Mouse (Mus musculus): Measurements from ENCODE around the gene Slirp. TPM values are rescaled to one million over a fixed set of nuclear protein-coding genes. Genes with fewer than 3 reads are reported as not detected.
"Not testable (repeated sequence)": the region's sequence is repeated elsewhere in the genome, so short reads cannot be mapped to it uniquely, and the experiment has no call there.

Gene Slirp
- total and polyA plus RNA-seq, 2 experiments: 15.6 to 29.7 TPM

- no peak overlapping the region for H3K9ac ChIP-seq (ENCODE audit: low read depth, low read length)
- 48% methylated on average over 7 of the region's 7 CpGs for WGBS
- no peak for DNase-seq (ENCODE audit: extremely low read depth, low read depth, low spot score)
- TF ChIP-seq CTCF (IDR thresholded peaks at IDR 0.05; ENCODE audit: low read depth, low read length) (no peak), POLR2A (IDR thresholded peaks at IDR 0.05; ENCODE audit: extremely low read depth, insufficient read depth, low read length) (no peak)
- H3K36me3 ChIP-seq (ENCODE audit: control insufficient read depth, insufficient read depth, low read length): peaks cover 16% of the 10 kb centered on the region
- H3K79me2 ChIP-seq (ENCODE audit: control insufficient read depth, insufficient read depth, low read length): peaks cover 8% of the 10 kb centered on the region; the same call in 1 of the 2 replicates
- no peak overlapping the region for H3K27ac ChIP-seq (replicated peaks; ENCODE audit: insufficient read depth, low read depth, low read length)
- peak overlapping the region; percentile 88; the same call in 1 of the 2 replicates for H3K4me3 ChIP-seq (ENCODE audit: insufficient read depth, low read depth, low read length)
- no peaks in the 10 kb centered on the region for H3K27me3 ChIP-seq (ENCODE audit: control insufficient read depth, insufficient read depth, low read length)
- H3K4me1 ChIP-seq (ENCODE audit: control insufficient read depth, insufficient read depth, low read length): peaks cover 11% of the 10 kb centered on the region; the same call in 1 of the 2 replicates
These were observed 26.8 kb downstream of the Slirp start for GRCm38 (mm10) chr12:87470263-87471136.

- Histone ChIP-seq H3K4me3 (ENCODE audit: insufficient read depth, low read depth, low read length) (peak overlapping the region; percentile 88), H3K27ac (replicated peaks; ENCODE audit: insufficient read depth, low read depth, low read length) (peak overlapping the region; percentile 60), H3K27me3 (ENCODE audit: control insufficient read depth, insufficient read depth, low read length) (no peaks in the 10 kb centered on the region), H3K36me3 (ENCODE audit: control insufficient read depth, insufficient read depth, low read length) (peaks cover 12% of the 10 kb centered on the region), H3K9ac (ENCODE audit: low read depth, low read length) (peak overlapping the region; percentile 91), H3K4me1 (ENCODE audit: control insufficient read depth, insufficient read depth, low read length) (peaks cover 11% of the 10 kb centered on the region; the same call in 1 of the 2 replicates), H3K79me2 (ENCODE audit: control insufficient read depth, insufficient read depth, low read length) (peaks cover 8% of the 10 kb centered on the region; the same call in 1 of the 2 replicates)
- under 1% methylated on average over 19 of the region's 19 CpGs for WGBS
- TF ChIP-seq CTCF (IDR thresholded peaks at IDR 0.05; ENCODE audit: low read depth, low read length) (no peak), POLR2A (IDR thresholded peaks at IDR 0.05; ENCODE audit: extremely low read depth, insufficient read depth, low read length) (no peak)
- DNase-seq (ENCODE audit: extremely low read depth, low read depth, low spot score): peak; percentile 49
These were observed 27.8 kb downstream of the Slirp start for GRCm38 (mm10) chr12:87471421-87471963.

GRCm38 (mm10) chr12:87471964-87472786 lies 28.5 kb downstream of the Slirp start, which contains the start of gene Snw1:
Snw1 (minus strand) TSS chr12:87472274.
- H3K4me3 ChIP-seq (ENCODE audit: insufficient read depth, low read depth, low read length): peak within 1 kb of the TSS; percentile 88
- H3K27ac ChIP-seq (replicated peaks; ENCODE audit: insufficient read depth, low read depth, low read length): peak within 1 kb of the TSS; percentile 60
- H3K27me3 ChIP-seq (ENCODE audit: control insufficient read depth, insufficient read depth, low read length): no peaks in the 10 kb centered on the region
- peaks cover 8% of the 10 kb centered on the region; the same call in 1 of the 2 replicates for H3K79me2 ChIP-seq (ENCODE audit: control insufficient read depth, insufficient read depth, low read length)
- peak within 1 kb of the TSS; percentile 91 for H3K9ac ChIP-seq (ENCODE audit: low read depth, low read length)
- peaks cover 7% of the 10 kb centered on the region; the same call in 1 of the 2 replicates for H3K4me1 ChIP-seq (ENCODE audit: control insufficient read depth, insufficient read depth, low read length)
- peak; percentile 92 for DNase-seq (ENCODE audit: extremely low read depth, low read depth, low spot score)
- WGBS: 3% methylated on average over 45 of the region's 45 CpGs
- H3K36me3 ChIP-seq (ENCODE audit: control insufficient read depth, insufficient read depth, low read length): peaks cover 6% of the 10 kb centered on the region; the same call in 1 of the 2 replicates
- TF ChIP-seq POLR2A (IDR thresholded peaks at IDR 0.05; ENCODE audit: extremely low read depth, insufficient read depth, low read length): peak; percentile 62; the same call in 1 of the 2 replicates
- no peak for TF ChIP-seq CTCF (IDR thresholded peaks at IDR 0.05; ENCODE audit: low read depth, low read length)

- no peak for DNase-seq (ENCODE audit: extremely low read depth, low read depth, low spot score)
- TF ChIP-seq CTCF (IDR thresholded peaks at IDR 0.05; ENCODE audit: low read depth, low read length) (no peak), POLR2A (IDR thresholded peaks at IDR 0.05; ENCODE audit: extremely low read depth, insufficient read depth, low read length) (no peak)
- H3K27me3 ChIP-seq (ENCODE audit: control insufficient read depth, insufficient read depth, low read length): no peaks in the 10 kb centered on the region
- peaks cover 8% of the 10 kb centered on the region; the same call in 1 of the 2 replicates for H3K79me2 ChIP-seq (ENCODE audit: control insufficient read depth, insufficient read depth, low read length)
- no peak overlapping the region for H3K27ac ChIP-seq (replicated peaks; ENCODE audit: insufficient read depth, low read depth, low read length)
- peaks cover 7% of the 10 kb centered on the region; the same call in 1 of the 2 replicates for H3K4me1 ChIP-seq (ENCODE audit: control insufficient read depth, insufficient read depth, low read length)
- no peak overlapping the region for H3K9ac ChIP-seq (ENCODE audit: low read depth, low read length)
- 84% methylated on average over 3 of the region's 3 CpGs for WGBS
- no peak overlapping the region for H3K4me3 ChIP-seq (ENCODE audit: insufficient read depth, low read depth, low read length)
- H3K36me3 ChIP-seq (ENCODE audit: control insufficient read depth, insufficient read depth, low read length): no peaks in the 10 kb centered on the region
These were observed 31.1 kb downstream of the Slirp start for GRCm38 (mm10) chr12:87474756-87475155.

GRCm38 (mm10) chr12:87482482-87482881 lies 38.8 kb downstream of the Slirp start:
- not testable (repeated sequence) for H3K27me3 ChIP-seq (ENCODE audit: control insufficient read depth, insufficient read depth, low read length); H3K9ac ChIP-seq (ENCODE audit: low read depth, low read length); H3K4me1 ChIP-seq (ENCODE audit: control insufficient read depth, insufficient read depth, low read length); H3K4me3 ChIP-seq (ENCODE audit: insufficient read depth, low read depth, low read length); H3K36me3 ChIP-seq (ENCODE audit: control insufficient read depth, insufficient read depth, low read length); DNase-seq (ENCODE audit: extremely low read depth, low read depth, low spot score); H3K27ac ChIP-seq (replicated peaks; ENCODE audit: insufficient read depth, low read depth, low read length); H3K79me2 ChIP-seq (ENCODE audit: control insufficient read depth, insufficient read depth, low read length)
- WGBS: 81% methylated on average over 5 of the region's 5 CpGs

- H3K36me3 ChIP-seq (ENCODE audit: control insufficient read depth, insufficient read depth, low read length); DNase-seq (ENCODE audit: extremely low read depth, low read depth, low spot score); H3K4me1 ChIP-seq (ENCODE audit: control insufficient read depth, insufficient read depth, low read length); H3K27me3 ChIP-seq (ENCODE audit: control insufficient read depth, insufficient read depth, low read length); H3K4me3 ChIP-seq (ENCODE audit: insufficient read depth, low read depth, low read length); H3K27ac ChIP-seq (replicated peaks; ENCODE audit: insufficient read depth, low read depth, low read length); H3K9ac ChIP-seq (ENCODE audit: low read depth, low read length); H3K79me2 ChIP-seq (ENCODE audit: control insufficient read depth, insufficient read depth, low read length): not testable (repeated sequence)
- WGBS: 52% methylated on average over 2 of the region's 2 CpGs
These were observed 45.0 kb downstream of the Slirp start for GRCm38 (mm10) chr12:87488683-87489082.

GRCm38 (mm10) chr12:87494421-87494820 lies 50.7 kb downstream of the Slirp start, which contains the start of gene Gm5788:
Gm5788 (plus strand) TSS chr12:87494721.
- not testable (repeated sequence) for H3K4me1 ChIP-seq (ENCODE audit: control insufficient read depth, insufficient read depth, low read length); H3K79me2 ChIP-seq (ENCODE audit: control insufficient read depth, insufficient read depth, low read length); DNase-seq (ENCODE audit: extremely low read depth, low read depth, low spot score); H3K4me3 ChIP-seq (ENCODE audit: insufficient read depth, low read depth, low read length); H3K9ac ChIP-seq (ENCODE audit: low read depth, low read length); H3K36me3 ChIP-seq (ENCODE audit: control insufficient read depth, insufficient read depth, low read length); H3K27me3 ChIP-seq (ENCODE audit: control insufficient read depth, insufficient read depth, low read length); H3K27ac ChIP-seq (replicated peaks; ENCODE audit: insufficient read depth, low read depth, low read length)
- WGBS: 83% methylated on average over 3 of the region's 3 CpGs

All from liver, adult 2 months (tissue).